Mouse (Mus musculus): ENCODE data around the gene Rps27rt.
A peak's percentile ranks its signal among the peaks of the same experiment; 100 is the strongest.
"Not testable (repeated sequence)": the region's sequence is repeated elsewhere in the genome, so short reads cannot be mapped to it uniquely, and the experiment has no call there.

Rps27rt gene

DNA sequence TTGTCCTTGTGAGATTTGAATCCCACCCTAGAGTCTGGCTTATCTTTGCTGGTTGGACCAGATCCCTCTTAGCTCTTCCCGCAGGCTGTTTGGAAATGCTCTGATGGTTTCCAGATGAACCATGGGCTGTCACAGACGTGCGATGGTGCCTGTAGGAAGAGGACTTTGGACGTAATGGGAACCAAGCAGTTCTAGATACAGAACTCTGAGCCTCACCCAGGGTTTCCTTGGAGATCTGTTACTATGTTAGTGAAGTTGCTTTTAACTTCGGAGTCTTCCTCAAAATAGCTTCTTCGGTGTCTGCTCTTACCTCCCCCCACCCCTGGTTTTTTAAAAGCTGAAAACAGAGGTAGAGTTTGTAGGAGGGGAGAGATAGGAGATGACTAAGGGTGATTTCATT, 2.6 kb downstream of the Rps27rt start:
- DNase-seq = peak in 1 of 2 experiments; percentile 25

DNA sequence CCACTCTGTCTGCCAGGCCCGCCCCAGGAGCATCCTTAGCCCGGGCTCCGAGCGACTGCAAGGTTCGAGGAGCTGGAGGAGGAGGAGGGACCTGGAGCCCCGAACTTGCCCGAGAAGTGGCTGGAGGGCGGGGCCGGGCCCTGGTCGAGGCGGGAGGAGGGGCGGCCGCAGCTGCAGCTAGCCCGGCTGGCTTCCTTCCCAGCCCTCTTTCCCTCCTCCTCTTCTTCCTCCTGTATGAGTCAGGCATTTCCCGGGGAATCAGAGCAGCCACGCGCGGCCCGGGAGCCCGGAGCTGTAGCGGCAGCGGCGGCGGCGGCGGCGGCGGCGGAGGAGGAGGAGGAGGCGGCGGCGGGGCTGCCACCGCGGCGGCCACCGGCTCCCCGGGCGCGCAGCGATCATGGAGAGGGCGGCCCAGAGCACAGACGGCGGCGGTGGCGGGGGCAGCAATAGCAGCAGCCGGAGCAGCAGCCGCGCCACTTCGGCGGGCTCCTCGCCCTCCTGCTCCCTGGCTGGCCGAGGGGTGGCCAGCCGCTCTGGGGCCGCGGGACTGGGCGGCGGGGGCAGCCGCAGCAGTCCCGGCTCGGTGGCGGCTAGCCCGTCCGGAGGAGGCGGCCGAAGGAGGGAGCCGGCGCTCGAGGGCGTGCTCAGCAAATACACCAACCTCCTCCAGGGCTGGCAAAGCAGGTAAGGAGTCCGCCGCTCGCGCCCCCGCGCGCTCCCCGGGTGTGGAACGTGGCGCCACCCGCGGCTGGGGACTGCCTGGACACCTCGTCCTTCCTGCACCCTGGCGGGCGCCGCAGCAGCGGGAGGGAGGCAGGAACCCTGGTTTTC, 4.0 kb downstream of the Rps27rt start, which contains the start of gene Osbpl10:
Gene Osbpl10 (plus strand): TSS at position 289 of the 831 bp plus-strand sequence.
- DNase-seq = peak; percentile 95

DNA sequence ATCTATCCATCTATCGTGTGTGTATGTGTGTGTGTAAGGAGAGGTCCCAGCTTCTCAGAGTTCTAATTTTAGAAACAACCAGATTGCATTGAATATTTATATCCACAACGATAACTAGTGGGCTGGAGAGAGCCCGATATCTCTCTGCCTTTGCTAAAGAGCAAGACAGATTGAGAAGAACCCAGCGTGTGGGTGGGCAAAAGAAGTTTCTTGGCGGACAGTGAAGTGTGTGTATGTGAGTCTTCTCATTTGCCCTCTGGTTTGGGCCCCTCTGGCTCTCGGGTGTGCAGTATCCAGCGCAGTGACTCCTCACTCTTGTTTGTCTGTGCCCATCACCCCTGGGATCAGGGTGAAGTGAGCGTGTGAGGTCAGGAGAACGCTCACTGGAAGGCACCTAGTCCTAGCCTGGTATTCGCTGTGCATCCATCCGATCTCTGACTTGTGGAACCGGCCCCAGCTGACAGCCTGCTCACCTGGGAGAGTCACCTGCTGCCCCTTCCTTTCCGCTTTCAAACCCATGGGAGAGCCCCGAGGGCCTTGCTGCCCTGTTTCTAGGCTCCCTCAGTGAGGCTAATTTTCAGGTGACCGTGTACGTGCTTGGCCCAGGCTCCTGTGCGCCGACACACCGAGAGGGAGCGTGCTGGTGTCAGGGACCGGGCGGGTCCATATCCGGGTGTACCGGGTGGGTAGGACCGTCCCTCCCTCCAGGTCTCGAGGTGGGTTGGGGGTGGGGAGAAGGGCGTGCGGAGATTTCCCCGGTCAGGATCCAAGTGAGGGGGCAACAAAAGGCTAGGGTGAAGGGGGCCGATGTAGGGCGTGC, 4.9 kb downstream of the Rps27rt start:
- peak; percentile 17 to 51 for DNase-seq

DNA sequence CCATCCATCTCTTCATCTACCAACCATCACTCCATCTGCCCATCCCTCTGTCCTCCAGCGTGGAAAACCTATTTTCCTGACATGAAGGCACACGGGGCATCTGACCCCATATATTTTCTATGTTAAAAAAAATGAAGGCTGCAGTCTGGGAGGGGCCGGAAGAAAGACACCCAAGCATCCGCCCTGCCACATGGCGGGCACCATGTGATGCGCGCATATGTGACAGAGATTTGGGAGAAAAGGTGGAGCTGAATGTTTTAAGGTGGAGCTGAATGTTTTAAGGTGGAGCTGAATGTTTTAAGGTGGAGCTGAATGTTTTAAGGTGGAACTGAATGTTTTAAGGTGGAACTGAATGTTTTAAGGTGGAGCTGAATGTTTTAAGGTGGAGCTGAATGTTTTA, 16.3 kb downstream of the Rps27rt start:
- not testable (repeated sequence) for DNase-seq

DNA sequence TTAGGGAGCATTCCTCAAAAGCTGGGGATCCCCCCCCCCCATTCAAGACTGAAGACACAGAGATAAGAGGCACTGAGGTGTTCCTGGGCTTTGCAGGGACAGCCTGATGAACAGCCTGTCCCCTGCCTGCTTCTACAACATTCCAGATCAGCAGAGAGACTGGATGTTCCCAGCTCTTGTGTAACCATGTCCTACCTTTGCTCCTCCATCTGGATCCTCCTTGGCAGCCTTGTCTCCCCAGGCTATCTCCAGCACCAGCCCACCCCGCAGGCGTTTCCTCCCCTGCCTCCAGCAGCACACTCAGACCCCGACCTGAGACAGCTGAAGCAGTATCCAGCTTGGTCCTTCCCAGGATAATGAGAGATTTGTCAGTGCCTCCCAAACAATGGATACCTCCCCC, 18.4 kb downstream of the Rps27rt start:
- no peak for DNase-seq

DNA sequence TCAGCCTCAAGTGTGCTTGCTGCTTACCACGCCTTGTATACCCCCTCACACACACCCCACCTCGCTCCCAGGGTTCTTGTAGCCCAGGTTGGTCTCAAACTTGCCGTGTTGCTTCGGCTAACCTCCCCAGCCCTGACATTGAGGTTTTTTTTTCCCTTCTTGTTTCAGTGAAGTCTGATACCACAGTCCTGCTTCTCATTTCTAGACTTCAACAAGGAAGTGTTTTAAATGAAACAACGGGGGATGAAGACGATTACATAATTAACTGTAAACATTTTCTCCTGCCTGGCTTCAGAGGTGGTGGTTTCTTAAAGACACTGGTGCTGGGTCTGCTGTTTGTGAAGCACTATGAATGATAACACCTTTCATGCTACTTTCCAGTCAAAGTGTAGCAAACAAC, 21.7 kb downstream of the Rps27rt start:
- no peak for DNase-seq

DNA sequence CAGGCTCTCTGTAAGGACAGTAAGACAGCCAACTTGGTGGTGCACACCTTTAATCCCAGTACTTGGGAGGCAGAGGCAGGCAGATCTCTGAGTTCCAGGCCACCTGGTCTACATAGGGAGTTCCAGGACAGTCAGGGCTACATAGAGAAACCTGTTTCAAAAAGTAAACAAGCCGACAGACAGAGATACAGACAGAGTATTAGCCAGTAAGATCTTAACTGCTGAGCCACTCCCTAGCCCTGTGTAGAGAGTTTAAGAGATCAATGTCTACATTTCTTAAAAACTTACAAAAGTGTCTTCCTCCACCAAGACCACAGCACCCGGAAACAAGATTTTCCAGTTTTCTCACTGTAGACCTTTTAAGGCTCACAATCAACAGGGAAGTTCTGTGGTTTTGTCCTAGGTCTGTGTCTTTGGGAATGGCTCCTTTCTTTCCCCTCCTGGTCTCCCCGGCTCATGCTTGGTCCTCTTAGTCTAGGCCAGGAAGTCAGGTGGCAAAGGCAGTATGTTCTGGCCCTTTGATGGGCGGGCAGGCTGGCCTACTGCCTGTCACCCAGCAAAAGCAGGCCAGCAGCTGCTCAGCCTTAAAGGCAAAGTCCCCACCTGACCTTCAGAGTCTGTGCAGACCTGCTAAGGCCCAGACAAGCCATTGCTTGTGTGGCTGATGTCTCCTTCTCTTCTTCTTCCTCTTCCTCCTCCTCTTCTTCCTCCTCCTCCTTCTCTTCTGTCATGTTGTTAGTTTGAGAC, 22.3 kb downstream of the Rps27rt start:
- peak; percentile 42 to 43 for DNase-seq

DNA sequence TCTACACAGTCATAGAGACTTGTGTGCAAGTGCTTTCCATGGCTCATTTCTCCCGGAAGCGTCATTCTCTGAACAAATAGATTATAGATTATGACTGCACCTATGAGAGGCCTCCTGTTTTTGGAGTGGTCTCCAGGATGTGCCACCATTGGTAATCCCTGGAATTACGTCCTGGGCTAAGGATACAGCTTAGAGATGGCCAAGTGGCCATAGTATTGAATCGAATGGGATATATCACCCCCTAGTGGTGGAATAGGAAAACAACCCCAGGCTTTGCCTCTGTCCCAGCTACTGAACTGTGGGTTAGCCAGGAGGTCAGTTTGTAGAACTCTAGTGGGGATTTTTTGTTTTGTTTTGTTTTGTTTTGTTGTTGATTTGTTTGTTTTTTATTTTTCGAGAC, 25.6 kb downstream of the Rps27rt start:
- DNase-seq = peak; percentile 40 to 44

DNA sequence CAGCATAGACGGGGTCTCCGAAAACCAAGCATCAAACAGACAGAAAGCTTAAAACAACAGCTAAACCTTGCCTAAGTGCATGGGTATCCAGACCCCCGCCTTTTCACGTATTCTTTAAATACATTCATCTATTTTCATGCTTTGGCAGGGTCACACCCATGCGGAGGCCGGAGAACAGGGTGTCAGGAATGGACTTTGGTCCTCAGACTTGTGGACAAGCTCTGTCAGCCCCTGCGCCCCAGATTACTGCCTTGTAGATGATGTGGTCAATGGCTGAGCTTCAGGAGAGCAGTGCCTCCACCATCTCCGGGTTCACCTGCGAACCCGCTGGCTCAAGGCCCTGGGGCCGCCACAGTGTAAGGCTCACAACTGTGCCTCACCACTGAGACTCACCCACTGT, 27.2 kb downstream of the Rps27rt start:
- no peak for DNase-seq

DNA sequence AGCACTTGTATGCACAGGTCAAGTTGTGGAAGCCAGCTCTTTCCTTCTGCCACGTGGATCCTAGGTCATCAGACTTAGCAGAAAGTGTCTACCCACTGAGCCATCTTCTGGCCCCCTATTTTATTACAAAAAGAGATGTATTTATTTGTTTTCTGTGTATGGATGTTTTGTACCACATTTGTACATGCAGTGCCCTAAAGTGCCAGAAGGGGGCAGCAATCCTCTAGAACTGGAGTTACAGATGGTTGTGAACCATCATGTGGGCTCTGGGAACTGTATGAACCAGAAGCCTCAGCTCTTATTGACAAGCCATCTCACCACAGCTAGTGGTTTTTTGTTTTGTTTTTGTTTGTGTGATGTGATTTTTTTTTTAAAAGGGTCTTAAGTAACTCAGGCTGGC, 29.7 kb downstream of the Rps27rt start:
- peak in 1 of 2 experiments; percentile 51 for DNase-seq

DNA sequence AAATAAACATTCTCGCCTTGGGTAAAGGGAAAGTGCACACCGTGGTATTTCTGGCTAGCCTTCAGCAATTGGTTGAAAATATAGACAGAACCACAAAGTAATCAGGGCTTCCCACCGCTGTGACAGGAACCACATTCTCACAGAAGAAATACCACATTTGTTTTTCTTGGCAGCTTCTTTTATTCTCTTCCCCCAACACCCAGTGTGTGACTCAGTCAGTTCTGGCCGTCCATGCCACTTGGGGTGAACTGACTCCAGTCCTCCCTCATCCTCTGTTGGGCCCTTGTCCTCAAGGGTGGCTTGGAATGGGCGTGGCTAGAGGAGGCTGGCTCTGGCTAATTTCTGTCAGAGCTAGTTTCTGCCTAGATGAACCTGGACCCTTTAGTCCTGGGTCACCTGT, 34.1 kb downstream of the Rps27rt start:
- DNase-seq = no peak

DNA sequence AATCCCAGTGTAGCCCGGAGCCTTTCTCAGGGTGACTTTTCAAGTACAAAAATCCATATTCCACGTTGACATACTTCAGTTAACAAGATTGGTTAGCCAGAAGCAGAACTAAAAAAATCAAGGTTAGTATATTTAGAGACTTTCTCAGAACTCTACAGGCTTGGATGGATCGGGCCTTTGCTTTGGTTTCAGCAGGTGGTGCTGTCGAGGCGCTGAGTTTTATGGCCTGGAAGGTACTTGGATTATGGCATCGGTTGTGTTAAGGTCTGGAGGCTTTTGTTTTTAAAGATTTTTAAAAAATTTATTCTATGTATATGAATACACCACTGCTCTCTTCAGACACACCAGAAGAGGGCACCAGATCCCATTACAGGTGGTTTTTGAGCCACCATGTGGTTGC, 37.0 kb downstream of the Rps27rt start:
- no peak for DNase-seq

DNA sequence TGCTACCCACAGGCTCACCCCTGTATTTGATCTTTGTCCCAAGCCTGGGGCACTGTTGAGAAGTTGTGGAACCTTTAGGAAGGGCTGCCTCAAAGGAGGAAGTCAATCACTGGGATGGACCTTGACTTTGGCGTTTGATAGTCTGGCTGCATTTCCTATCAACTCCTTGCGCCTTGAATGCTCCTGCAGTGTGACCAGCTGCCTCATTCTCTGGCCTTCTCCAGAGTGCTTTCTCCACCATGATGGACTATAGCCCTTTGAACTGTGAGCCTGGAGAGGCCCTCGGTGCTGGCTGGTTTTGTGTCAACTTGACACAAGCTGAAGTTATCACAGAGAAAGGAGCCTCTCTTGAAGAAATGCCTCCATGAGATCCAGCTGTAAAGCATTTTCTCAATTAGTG, 37.9 kb downstream of the Rps27rt start:
- no peak for DNase-seq

DNA sequence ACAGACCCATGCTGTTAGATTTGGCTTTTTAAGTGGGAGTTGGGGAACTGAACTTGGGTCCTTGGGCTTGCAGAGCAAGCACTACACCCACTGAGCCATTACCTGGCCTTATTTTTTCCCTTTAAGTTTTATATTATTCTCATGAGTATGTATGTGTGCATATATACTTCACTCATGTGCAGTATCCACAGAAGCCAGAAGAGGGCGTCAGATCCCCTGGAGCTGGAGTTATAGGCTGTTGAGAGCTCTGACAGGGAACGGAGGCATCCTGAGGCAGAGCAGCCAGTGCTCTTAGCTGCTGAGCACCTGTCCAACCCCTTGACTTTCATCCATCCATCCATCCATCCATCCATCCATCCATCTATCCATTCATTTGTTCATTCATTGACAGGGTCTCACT, 45.9 kb downstream of the Rps27rt start:
- no peak for DNase-seq

DNA sequence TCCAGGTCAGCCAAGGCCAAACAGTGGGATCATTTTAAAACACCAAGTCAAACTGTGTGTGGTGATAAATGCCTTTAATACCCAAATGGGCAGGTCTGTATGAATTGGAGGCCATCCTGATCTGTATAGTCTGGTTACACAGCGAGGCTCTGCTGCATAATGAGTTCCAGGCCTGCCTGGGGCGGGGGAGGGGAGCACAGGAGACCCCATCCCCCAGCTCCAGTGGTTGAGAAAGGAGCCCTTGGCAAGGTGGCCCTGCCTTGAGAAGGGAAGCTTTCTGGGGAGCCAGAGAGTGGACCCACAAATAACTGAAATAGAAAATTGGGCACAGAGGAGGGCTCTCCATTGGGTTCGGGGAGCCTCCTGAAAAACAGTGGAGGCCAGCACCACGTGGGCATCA, 47.2 kb downstream of the Rps27rt start:
- no peak for DNase-seq

DNA sequence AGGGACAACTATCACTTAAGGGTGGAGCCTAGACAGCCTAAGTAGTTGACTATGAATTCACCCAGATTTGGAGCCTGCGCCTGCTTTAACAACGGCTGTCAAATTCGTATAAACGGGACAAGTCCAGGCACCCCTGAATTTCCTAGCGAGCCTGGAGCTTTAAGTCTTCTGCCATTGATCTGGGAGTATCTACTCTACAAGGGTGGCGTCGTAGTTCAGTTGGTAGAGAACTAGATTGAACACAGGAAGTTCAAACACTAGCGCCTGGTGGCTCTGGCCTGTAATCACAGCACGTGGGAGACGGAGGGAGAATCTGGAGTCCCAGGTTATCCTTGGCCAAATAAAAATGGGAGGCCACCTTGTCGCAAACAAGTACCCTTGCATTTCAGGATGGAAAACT, 48.3 kb downstream of the Rps27rt start:
- no peak for DNase-seq

DNA sequence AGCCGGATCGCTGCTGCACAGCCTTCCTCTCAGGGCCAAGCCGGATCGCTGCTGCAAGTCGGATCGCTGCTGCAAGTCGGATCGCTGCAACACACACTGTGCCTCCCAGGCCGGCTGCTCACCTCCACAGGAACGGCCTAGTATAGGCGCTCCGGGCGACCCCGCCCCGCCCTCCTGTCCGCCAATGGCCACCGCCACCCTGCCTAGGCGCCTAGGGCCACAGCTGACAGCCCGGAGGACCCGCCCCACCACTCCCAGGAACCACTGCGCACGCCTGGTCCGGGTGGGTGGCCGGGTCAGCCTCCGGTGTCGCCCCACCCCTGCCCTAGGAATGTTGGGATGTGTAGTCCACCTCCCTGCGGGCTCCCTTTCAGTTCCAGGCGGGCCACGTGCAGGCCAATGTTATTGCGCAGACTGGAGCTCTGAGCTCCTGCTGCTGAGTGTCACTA, 48.8 kb downstream of the Rps27rt start, which contains the start of gene Gpd1l:
Gene Gpd1l (minus strand): TSS at position 265 of the 449 bp plus-strand sequence.
- peak; percentile 99 for DNase-seq

DNA sequence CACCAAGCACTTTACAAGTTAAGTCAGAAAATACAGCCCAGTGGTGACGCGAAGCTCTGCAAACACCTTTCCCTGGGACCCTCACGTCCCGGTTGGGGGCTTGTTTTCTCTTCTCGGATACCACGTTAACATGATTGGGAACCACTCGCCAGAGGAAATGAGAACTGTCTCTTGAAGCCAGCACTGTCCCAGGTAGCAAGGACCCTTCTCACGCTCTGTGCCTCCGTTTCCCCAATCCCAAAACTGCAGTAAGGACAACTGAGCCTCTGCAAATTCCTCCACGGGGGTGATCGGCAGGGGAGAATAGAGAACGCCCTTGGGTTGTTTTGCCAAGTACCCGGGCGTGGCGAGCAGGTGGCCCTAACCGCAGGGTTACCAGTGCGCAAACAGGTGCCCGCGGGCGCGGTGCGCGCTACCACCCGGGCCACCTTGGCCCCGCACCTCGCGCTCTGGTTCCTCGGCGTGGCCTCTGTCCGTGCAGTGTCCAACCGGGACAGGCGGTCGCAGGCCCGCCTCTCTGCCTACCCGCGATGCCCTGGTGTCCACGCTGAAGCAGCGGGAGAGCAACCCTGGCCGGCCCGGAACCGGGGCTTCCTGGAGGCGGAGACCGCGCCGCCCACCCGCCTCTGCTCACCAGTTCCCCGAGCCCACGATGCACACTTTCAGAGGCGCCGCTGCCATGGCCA, 49.4 kb downstream of the Rps27rt start:
- DNase-seq = no peak

DNA sequence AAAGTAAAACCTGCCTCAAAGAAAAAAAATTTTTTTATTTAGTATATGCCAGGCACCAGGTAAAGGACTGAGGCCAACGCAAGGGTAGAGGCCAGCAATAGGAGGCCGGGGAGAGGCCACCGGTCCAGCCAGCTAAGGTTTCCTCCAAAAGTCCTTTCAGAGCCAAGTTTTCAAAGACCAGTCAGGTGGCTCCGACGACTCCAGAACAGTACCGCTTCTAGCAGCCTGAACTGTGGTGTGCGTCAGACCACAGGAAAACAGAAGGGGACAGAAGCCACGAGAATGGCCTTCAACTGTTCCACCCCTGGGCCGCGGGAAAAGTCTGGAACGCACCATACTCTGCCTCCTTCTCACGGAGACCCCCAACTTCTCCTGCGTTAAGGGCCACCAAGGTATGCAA, 49.9 kb downstream of the Rps27rt start:
- peak; percentile 57 to 64 for DNase-seq
